Mouse (Mus musculus): ENCODE data around the gene Pdxdc1. TPM values are rescaled to one million over a fixed set of nuclear protein-coding genes. Genes with fewer than 3 reads are reported as not detected.
"Not testable (repeated sequence)": the region's sequence is repeated elsewhere in the genome, so short reads cannot be mapped to it uniquely, and the experiment has no call there.

Gene Pdxdc1
- total and polyA plus RNA-seq, 3 experiments = 36.0 to 64.2 TPM; not detected in 1

DNA sequence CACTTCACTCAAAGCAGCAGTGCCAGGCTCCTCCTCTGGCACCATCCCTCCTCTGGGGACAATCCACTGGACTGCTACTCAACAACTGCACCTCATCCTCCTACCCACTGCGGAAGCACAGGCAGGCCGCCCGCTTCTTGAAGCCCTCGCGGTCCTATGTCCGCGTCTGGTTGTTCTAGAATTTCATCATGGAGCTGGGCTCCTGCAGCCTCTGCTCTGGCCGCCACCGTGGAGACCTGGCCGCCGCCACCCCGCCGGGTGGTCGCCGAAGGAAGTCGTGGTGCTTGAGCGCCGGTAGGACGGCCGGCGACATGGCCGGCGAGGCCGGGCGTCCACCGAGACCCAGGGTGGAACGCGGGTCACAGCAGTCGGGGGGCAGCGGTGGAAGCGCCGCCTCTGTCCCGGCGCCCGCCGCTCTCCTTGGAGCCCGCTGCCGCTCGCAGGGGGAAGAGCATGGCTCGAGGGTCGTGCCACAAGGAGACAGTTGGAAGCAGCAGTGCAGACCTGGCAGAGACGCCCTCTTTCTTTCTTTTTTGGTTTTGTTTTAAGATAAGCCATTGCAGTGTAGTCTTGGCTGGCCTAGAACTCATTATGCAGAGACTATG is 34.9 kb downstream of the Pdxdc1 start:
- Histone ChIP-seq H3K36me3 (ENCODE audit: control insufficient read depth in 1 of 2, insufficient read depth in 2 of 2, low read length in 2 of 2) (peaks cover 6 to 7% of the 10 kb centered on the region in 2 experiments), H3K27me3 (ENCODE audit: control insufficient read depth in 1 of 2, insufficient read depth in 2 of 2, low read length in 2 of 2) (no peaks in the 10 kb centered on the region), H3K4me3 (ENCODE audit: control insufficient read depth in 1 of 2, insufficient read depth in 1 of 2, low read depth in 2 of 2, low read length in 2 of 2) (no peak overlapping the region), H3K9me3 (replicated peaks; ENCODE audit: insufficient read depth, low read length) (no peaks in the 10 kb centered on the region), H3K27ac (ENCODE audit: control insufficient read depth, low read depth, low read length) (no peak overlapping the region), H3K4me1 (ENCODE audit: control insufficient read depth in 1 of 2, insufficient read depth in 2 of 2, low read length in 2 of 2) (peaks cover 2 to 3% of the 10 kb centered on the region in 2 experiments; a peak in 1 of 4 replicates), H3K79me2 (ENCODE audit: control insufficient read depth, insufficient read depth, low read length, poor library complexity) (no peaks in the 10 kb centered on the region), H3K9ac (ENCODE audit: control insufficient read depth, low read depth, low read length, poor library complexity, severe bottlenecking) (no peak overlapping the region)
- no peak for DNase-seq (ENCODE audit: low read depth, low spot score)
- no peak for TF ChIP-seq HCFC1 (IDR thresholded peaks at IDR 0.05; ENCODE audit: low read depth, low read length)
- no peak for TF ChIP-seq SMC3 (IDR thresholded peaks at IDR 0.05; ENCODE audit: low read depth, low read length)
- no peak for TF ChIP-seq BHLHE40 (IDR thresholded peaks at IDR 0.05; ENCODE audit: borderline replicate concordance, low read depth, low read length)
- TF ChIP-seq TCF12 (IDR thresholded peaks at IDR 0.05; ENCODE audit: low read depth, low read length) = no peak
- no peak for TF ChIP-seq USF2 (IDR thresholded peaks at IDR 0.05; ENCODE audit: borderline replicate concordance in 1 of 2, insufficient read depth in 1 of 2, low read depth in 1 of 2, low read length in 2 of 2)
- TF ChIP-seq MAX (IDR thresholded peaks at IDR 0.05; ENCODE audit: low read length) = no peak
- no peak for TF ChIP-seq ETS1 (IDR thresholded peaks at IDR 0.05; ENCODE audit: low read depth, low read length)
- TF ChIP-seq GATA1 (IDR thresholded peaks at IDR 0.05; ENCODE audit: low read depth, low read length) = no peak
- TF ChIP-seq MXI1 (IDR thresholded peaks at IDR 0.05; ENCODE audit: low read depth, low read length) = no peak

DNA sequence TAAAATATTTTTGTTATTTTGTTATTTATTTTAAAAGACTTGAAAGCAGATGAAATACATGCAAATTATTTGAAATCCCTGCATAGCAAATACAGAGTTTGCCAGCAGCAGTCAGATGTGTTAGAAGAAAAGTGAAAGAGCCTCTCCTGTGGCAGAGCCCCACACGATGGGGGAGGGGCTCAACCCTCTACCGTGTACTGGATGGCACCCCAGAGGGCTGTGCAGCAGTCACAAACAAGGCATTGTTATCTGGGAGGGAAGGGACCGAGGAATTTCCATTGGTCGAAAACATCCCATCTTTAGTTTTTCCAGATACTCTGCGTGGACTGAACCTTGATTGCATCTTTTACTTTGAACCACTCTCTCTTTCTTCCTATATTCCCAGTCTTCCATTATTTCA is 35.5 kb downstream of the Pdxdc1 start:
- not testable (repeated sequence) for H3K27ac ChIP-seq (ENCODE audit: control insufficient read depth, low read depth, low read length); H3K9ac ChIP-seq (ENCODE audit: control insufficient read depth, low read depth, low read length, poor library complexity, severe bottlenecking); H3K4me3 ChIP-seq (ENCODE audit: control insufficient read depth in 1 of 2, insufficient read depth in 1 of 2, low read depth in 2 of 2, low read length in 2 of 2)

GRCm38 (mm10) chr16:13866616-13867015 is 36.3 kb downstream of the Pdxdc1 start:
- no peak overlapping the region for H3K27ac ChIP-seq (ENCODE audit: control insufficient read depth, low read depth, low read length)
- H3K9me3 ChIP-seq (replicated peaks; ENCODE audit: insufficient read depth, low read length) = no peaks in the 10 kb centered on the region
- peaks cover 6 to 7% of the 10 kb centered on the region in 2 experiments for H3K36me3 ChIP-seq (ENCODE audit: control insufficient read depth in 1 of 2, insufficient read depth in 2 of 2, low read length in 2 of 2)

More for the DNA sequence above, 35.5 kb downstream of the Pdxdc1 start:
- H3K27me3 ChIP-seq (ENCODE audit: control insufficient read depth in 1 of 2, insufficient read depth in 2 of 2, low read length in 2 of 2); H3K79me2 ChIP-seq (ENCODE audit: control insufficient read depth, insufficient read depth, low read length, poor library complexity); H3K9me3 ChIP-seq (replicated peaks; ENCODE audit: insufficient read depth, low read length); DNase-seq (ENCODE audit: low read depth, low spot score); H3K4me1 ChIP-seq (ENCODE audit: control insufficient read depth in 1 of 2, insufficient read depth in 2 of 2, low read length in 2 of 2); H3K36me3 ChIP-seq (ENCODE audit: control insufficient read depth in 1 of 2, insufficient read depth in 2 of 2, low read length in 2 of 2): not testable (repeated sequence)

More at GRCm38 (mm10) chr16:13866616-13867015, 36.3 kb downstream of the Pdxdc1 start:
- Histone ChIP-seq H3K4me3 (ENCODE audit: control insufficient read depth in 1 of 2, insufficient read depth in 1 of 2, low read depth in 2 of 2, low read length in 2 of 2) (no peak overlapping the region), H3K4me1 (ENCODE audit: control insufficient read depth in 1 of 2, insufficient read depth in 2 of 2, low read length in 2 of 2) (peaks cover 2 to 3% of the 10 kb centered on the region in 2 experiments; a peak in 1 of 4 replicates), H3K79me2 (ENCODE audit: control insufficient read depth, insufficient read depth, low read length, poor library complexity) (no peaks in the 10 kb centered on the region), H3K27me3 (ENCODE audit: control insufficient read depth in 1 of 2, insufficient read depth in 2 of 2, low read length in 2 of 2) (no peaks in the 10 kb centered on the region), H3K9ac (ENCODE audit: control insufficient read depth, low read depth, low read length, poor library complexity, severe bottlenecking) (no peak overlapping the region)
- no peak for DNase-seq (ENCODE audit: low read depth, low spot score)
- TF ChIP-seq BHLHE40 (IDR thresholded peaks at IDR 0.05; ENCODE audit: borderline replicate concordance, low read depth, low read length) (no peak), UBTF (IDR thresholded peaks at IDR 0.05; ENCODE audit: borderline replicate concordance, insufficient read depth, low read depth, low read length) (no peak), GATA1 (IDR thresholded peaks at IDR 0.05; ENCODE audit: low read depth, low read length) (no peak), E2F4 (IDR thresholded peaks at IDR 0.05; ENCODE audit: borderline replicate concordance, low read depth, low read length) (no peak), MYB (IDR thresholded peaks at IDR 0.05; ENCODE audit: low read depth, low read length) (no peak), TAL1 (IDR thresholded peaks at IDR 0.05; ENCODE audit: low read length) (no peak), NELFE (IDR thresholded peaks at IDR 0.05; ENCODE audit: low read depth, low read length) (no peak), POLR2AphosphoS2 (IDR thresholded peaks at IDR 0.05; ENCODE audit: low read length) (no peak), CTCF (IDR thresholded peaks at IDR 0.05 in 2 of 3, conservative IDR thresholded peaks at IDR 0.05 in 1 of 3; ENCODE audit: control insufficient read depth in 1 of 3, insufficient read depth in 1 of 3, low read depth in 2 of 3, low read length in 3 of 3, poor library complexity in 1 of 3, severe bottlenecking in 1 of 3) (no peak), KAT2A (conservative IDR thresholded peaks at IDR 0.05; ENCODE audit: low read depth, low read length) (no peak)

All from MEL (cell line).